Mouse (Mus musculus): ENCODE data around the gene Hadh.

DNA sequence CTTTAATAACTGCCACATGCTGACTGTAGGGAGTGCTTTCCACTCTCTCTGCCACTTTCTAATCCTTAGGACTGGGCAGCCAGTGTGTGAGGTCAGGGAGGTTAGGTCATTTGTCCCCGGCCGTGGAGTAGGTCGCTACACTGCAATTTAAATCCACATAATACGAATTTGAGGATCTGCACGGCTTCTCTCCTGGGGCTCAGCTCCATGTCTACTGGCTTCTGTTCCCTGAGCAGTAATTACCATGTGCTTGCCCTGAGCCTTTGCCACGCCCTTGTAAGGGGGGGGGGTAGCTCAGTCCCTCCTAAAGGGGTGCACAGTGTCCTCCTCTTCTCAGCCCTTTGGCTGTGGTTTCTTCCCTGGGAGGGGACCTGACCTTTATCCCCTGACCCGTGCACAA is 69.6 kb downstream of the Hadh start:
- TF ChIP-seq EP300 (IDR thresholded peaks at IDR 0.05; ENCODE audit: insufficient read depth, low read depth, low read length) = no peak
- no peak for TF ChIP-seq CTCF (IDR thresholded peaks at IDR 0.05; ENCODE audit: low read depth, low read length)
- TF ChIP-seq POLR2A (IDR thresholded peaks at IDR 0.05; ENCODE audit: insufficient read depth, low read length) = no peak
